19 mouse cellular contexts compared by ENCODE assay signal in the genomic region with DNA sequence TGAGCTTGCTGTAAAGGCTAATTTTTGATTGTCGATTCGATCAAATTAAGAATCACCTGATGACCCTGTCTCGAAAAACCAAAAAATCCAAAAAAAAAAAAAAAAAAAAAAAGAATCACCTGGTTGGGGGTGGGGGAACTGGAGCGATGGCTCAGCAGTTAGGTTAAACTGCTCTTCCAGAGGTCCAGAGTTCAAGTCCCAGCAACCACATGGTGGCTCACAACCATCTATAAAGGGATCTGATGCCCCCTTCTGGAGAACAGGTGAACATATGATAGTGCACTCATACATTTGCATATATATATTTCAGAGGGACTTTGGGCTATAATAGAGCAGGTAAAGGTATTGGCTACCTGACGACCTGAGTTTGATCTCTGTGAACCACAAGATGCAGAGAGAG. TPM values are rescaled to one million over a fixed set of nuclear protein-coding genes. Genes with fewer than 3 reads are reported as not detected.
A peak's percentile ranks its signal among the peaks of the same experiment; 100 is the strongest.
DNase-seq lines count a peak whose midpoint lies in the region; TF ChIP-seq lines count a peak whose summit lies in the region.
"Had no signal": no experiment of that assay in that cellular context is flagged by ENCODE, and none has a peak within 500 bp of the region (broad histone marks: within the 10 kb centered on the region; RNA-seq: fewer than 3 reads in every experiment).

No protein-coding gene starts in this region.

- peak; percentile 53 for DNase-seq in heart, adult 11 months
- DNase-seq in heart, postnatal 36 days: no peak
- DNase-seq in left cerebral cortex, adult 2 months (ENCODE audit: extremely low spot score in 1 of 2, low spot score in 2 of 2): no peak
- no peak for DNase-seq in left cerebral cortex, adult 11 months (ENCODE audit: low spot score)
- peak; percentile 33 for DNase-seq in ES-CJ7 (ENCODE audit: low read depth, low spot score)
- DNase-seq in ovary, postnatal 14 days (ENCODE audit: low spot score): no peak
- DNase-seq in right cerebral cortex, postnatal 14 days: no peak
- DNase-seq: adrenal gland, adult 2 months; cerebellum, adult 2 months; gastrocnemius, postnatal 36 days; spleen, adult 18-20 months; thymus, postnatal 4 days had no signal

- H3K36me3 ChIP-seq in small intestine, adult 2 months (ENCODE audit: control insufficient read depth, insufficient read depth, low read length): no peaks in the 10 kb centered on the region
- H3K36me3 ChIP-seq: heart, embryonic 15.5 days; hindbrain, embryonic 13.5 days; limb, embryonic 10.5 days; neural tube, embryonic 12.5 days had no signal

- H3K4me3 ChIP-seq in left cerebral cortex, adult 2 months: no peak overlapping the region
- H3K4me3 ChIP-seq in small intestine, adult 2 months (ENCODE audit: low read depth, low read length): no peak overlapping the region
- H3K4me3 ChIP-seq: heart, embryonic 15.5 days; hindbrain, embryonic 13.5 days; limb, embryonic 10.5 days; neural tube, embryonic 12.5 days had no signal

- 39% methylated on average over 5 of the region's 5 CpGs for WGBS in small intestine, adult 2 months

- TF ChIP-seq CTCF in left cerebral cortex, adult 2 months (IDR thresholded peaks at IDR 0.05): peak; percentile 31
- peak; percentile 37; the same call in 1 of the 2 replicates for TF ChIP-seq CTCF in small intestine, adult 2 months (IDR thresholded peaks at IDR 0.05; ENCODE audit: extremely low read depth, insufficient read length, insufficient replicate concordance, low read depth, low read length)

- peaks cover 9% of the 10 kb centered on the region for H3K4me1 ChIP-seq in small intestine, adult 2 months (ENCODE audit: control insufficient read depth, insufficient read depth, insufficient read length, low read length)

- H3K27ac ChIP-seq in left cerebral cortex, adult 2 months: no peak overlapping the region
- peak overlapping the region; percentile 95 for H3K27ac ChIP-seq in small intestine, adult 2 months (ENCODE audit: insufficient read depth, low read depth, low read length)
- H3K27ac ChIP-seq: heart, embryonic 15.5 days; hindbrain, embryonic 13.5 days; limb, embryonic 10.5 days; liver, embryonic 14.5 days; neural tube, embryonic 12.5 days had no signal

- no peaks in the 10 kb centered on the region for H3K27me3 ChIP-seq in small intestine, adult 2 months (ENCODE audit: control insufficient read depth, insufficient read depth, low read length)
- H3K27me3 ChIP-seq: heart, embryonic 15.5 days had no signal

- intact Hi-C loops in heart, postnatal 36 days (cut with DNase I): loop anchor here (2.0 kb wide), 1 partner anchor 27 kb away; no protein-coding TSS in a partner anchor
- intact Hi-C loops in left cerebral cortex, adult 2 months (cut with DNase I): no loop called here

- TF ChIP-seq POLR2A in small intestine, adult 2 months (IDR thresholded peaks at IDR 0.05; ENCODE audit: low read depth, low read length): no peak

RNA-seq across cellular contexts. Expression of gene Usp43, which starts 1.8 kb away (rescaled TPM):
- total RNA-seq in heart, postnatal 36 days (2021): 1 to 10 TPM; 3.0 to 3.1 TPM
- total RNA-seq in left cerebral cortex, adult 2 months (2021): 1 to 10 TPM; 3.4 to 4.8 TPM
- polyA plus RNA-seq in small intestine, adult 2 months (2012; rRNA removed): 7.8 and 17.3 TPM in 2 replicates
- total RNA-seq: megakaryocyte progenitor cell, adult 5-6 weeks had no signal

RNA-seq across cellular contexts. Expression of gene Cfap52, which starts 41.7 kb away (rescaled TPM):
- not detected for total RNA-seq in heart, postnatal 36 days (2021)
- 1 to 10 TPM; 7.3 to 7.7 TPM for total RNA-seq in left cerebral cortex, adult 2 months (2021)
- 0.29 TPM in 1 of 2 replicates, not detected in the other for polyA plus RNA-seq in small intestine, adult 2 months (2012; rRNA removed)
- total RNA-seq: adrenal gland, adult 2 months; megakaryocyte progenitor cell, adult 5-6 weeks had no signal
- polyA plus RNA-seq: adrenal gland, adult 2 months had no signal

RNA-seq across cellular contexts. Expression of gene Stx8, which starts 42.3 kb away (rescaled TPM):
- 10 to 100 TPM; 24.1 to 25.1 TPM for total RNA-seq in heart, postnatal 36 days (2021)
- total RNA-seq in left cerebral cortex, adult 2 months (2021): 10 to 100 TPM; 36.4 to 42.7 TPM
- polyA plus RNA-seq in small intestine, adult 2 months (2012; rRNA removed): 1.2 and 2.4 TPM in 2 replicates

Comparison
In these comparisons a context has a peak if more than half of its experiments do, and no peak if none do; other contexts are left out.
1. DNase-seq: peak in heart, adult 11 months (single experiment) and ES-CJ7 (single experiment); none in heart, postnatal 36 days (0 of 2), left cerebral cortex, adult 2 months (0 of 2), left cerebral cortex, adult 11 months (single experiment), ovary, postnatal 14 days (single experiment) and right cerebral cortex, postnatal 14 days (single experiment).
2. RNA of gene Cfap52, which starts 41.7 kb away (total RNA-seq): 7.3 to 7.7 TPM in left cerebral cortex, adult 2 months; not detected in heart, postnatal 36 days; every median in the first group is over 4 times any median in the second.